Mouse (Mus musculus): ENCODE measurements around the gene Fbxl12. TPM values are rescaled to one million over a fixed set of nuclear protein-coding genes. Genes with fewer than 3 reads are reported as not detected.

The Fbxl12 gene
- polyA plus RNA-seq, 1 experiment from 2014 or later: 10.3 TPM

DNA sequence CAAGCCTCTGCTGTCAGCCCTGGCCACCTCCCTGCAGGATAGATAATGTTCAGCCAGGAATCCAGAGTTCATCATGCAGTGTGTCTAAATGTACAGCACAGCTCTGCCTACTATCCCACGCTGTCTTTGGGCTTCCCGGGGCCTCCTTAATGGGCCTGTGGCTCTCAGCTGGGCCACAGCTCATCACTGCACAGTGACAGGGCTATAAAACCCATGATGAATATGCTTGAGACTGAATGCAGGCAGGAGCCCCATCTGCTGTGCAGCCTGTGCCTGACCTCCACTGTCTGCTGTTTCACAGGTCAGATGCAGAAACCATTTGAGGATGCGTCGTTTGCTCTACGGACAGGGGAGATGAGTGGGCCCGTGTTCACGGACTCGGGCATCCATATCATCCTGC lies 18.3 kb upstream of the Fbxl12 start:
- H3K9me3 ChIP-seq (replicated peaks; ENCODE audit: control insufficient read depth, low read length): no peaks in the 10 kb centered on the region
- no peak overlapping the region for H3K4me3 ChIP-seq (ENCODE audit: low read depth, low read length)
- no peak overlapping the region for H3K4me2 ChIP-seq (ENCODE audit: low read length)
- H3K27ac ChIP-seq (ENCODE audit: low read depth, low read length): peak overlapping the region; percentile 74
- 91% methylated on average over 8 of the region's 8 CpGs for WGBS
- no peak overlapping the region for H3K9ac ChIP-seq (ENCODE audit: low read length)
- peaks cover 25% of the 10 kb centered on the region for H3K4me1 ChIP-seq (ENCODE audit: control insufficient read depth, insufficient read depth, low read length)
- H3K36me3 ChIP-seq (ENCODE audit: control insufficient read depth, insufficient read depth, low read length): peaks cover 62% of the 10 kb centered on the region
- H3K27me3 ChIP-seq (replicated peaks; ENCODE audit: control insufficient read depth, insufficient read depth, low read length): no peaks in the 10 kb centered on the region
- ATAC-seq (no peak; the same call in 1 of the 2 replicates), DNase-seq (ENCODE audit: low spot score) (no peak)

DNA sequence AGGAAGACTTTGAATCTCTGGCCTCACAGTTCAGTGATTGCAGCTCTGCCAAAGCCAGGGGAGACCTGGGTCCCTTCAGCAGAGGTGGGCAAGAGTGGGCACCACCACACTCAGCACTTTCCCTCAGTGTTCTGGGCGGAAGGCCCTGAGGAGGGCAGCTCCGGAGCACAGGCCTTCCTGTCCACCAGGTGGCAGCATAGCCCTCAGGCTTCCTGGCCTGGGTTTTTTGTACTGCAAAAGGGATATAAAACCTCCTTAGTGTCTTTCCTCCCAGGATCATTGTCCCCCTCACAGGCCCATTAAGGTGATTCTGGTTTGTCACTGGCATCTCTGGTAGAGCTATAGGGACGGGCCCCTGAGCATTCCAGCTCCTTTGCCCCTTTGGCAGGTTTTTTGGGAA lies 17.8 kb upstream of the Fbxl12 start:
- no peak overlapping the region for H3K27ac ChIP-seq (ENCODE audit: low read depth, low read length)
- H3K27me3 ChIP-seq (replicated peaks; ENCODE audit: control insufficient read depth, insufficient read depth, low read length): no peaks in the 10 kb centered on the region
- H3K9ac ChIP-seq (ENCODE audit: low read length): no peak overlapping the region
- no peaks in the 10 kb centered on the region for H3K9me3 ChIP-seq (replicated peaks; ENCODE audit: control insufficient read depth, low read length)
- H3K4me3 ChIP-seq (ENCODE audit: low read depth, low read length): no peak overlapping the region
- peaks cover 25% of the 10 kb centered on the region for H3K4me1 ChIP-seq (ENCODE audit: control insufficient read depth, insufficient read depth, low read length)
- ATAC-seq: peak; percentile 36; the same call in 1 of the 2 replicates
- 51% methylated on average over 3 of the region's 3 CpGs for WGBS
- DNase-seq (ENCODE audit: low spot score): peak; percentile 83
- H3K36me3 ChIP-seq (ENCODE audit: control insufficient read depth, insufficient read depth, low read length): peaks cover 67% of the 10 kb centered on the region
- H3K4me2 ChIP-seq (ENCODE audit: low read length): no peak overlapping the region

DNA sequence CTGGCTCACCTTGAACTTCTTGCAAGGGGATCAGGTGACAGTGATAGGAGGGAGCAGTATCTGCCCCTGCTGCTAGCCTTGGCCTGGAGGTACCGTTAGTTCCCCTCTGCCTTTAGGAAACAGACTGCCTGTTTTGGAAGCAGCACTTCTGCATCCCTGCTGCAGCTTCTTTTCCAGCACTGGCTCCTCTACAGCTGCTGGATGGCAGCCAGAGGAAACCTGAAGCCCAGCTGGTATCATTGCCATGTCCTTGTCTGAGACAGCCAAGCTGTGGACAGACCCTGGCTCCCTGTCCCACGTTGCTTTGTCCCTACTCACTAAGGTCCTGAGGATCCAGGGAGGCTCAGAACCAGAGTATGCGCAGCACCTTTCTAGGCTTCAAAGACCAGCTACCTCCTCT lies 13.0 kb upstream of the Fbxl12 start:
- WGBS: 79% methylated on average over 3 of the region's 3 CpGs
- Histone ChIP-seq H3K9ac (ENCODE audit: low read length) (no peak overlapping the region), H3K27me3 (replicated peaks; ENCODE audit: control insufficient read depth, insufficient read depth, low read length) (no peaks in the 10 kb centered on the region), H3K36me3 (ENCODE audit: control insufficient read depth, insufficient read depth, low read length) (peaks cover 73% of the 10 kb centered on the region), H3K9me3 (replicated peaks; ENCODE audit: control insufficient read depth, low read length) (no peaks in the 10 kb centered on the region), H3K4me1 (ENCODE audit: control insufficient read depth, insufficient read depth, low read length) (peaks cover 4% of the 10 kb centered on the region), H3K4me3 (ENCODE audit: low read depth, low read length) (no peak overlapping the region), H3K27ac (ENCODE audit: low read depth, low read length) (no peak overlapping the region), H3K4me2 (ENCODE audit: low read length) (no peak overlapping the region)
- no peak for ATAC-seq
- no peak for DNase-seq (ENCODE audit: low spot score)

DNA sequence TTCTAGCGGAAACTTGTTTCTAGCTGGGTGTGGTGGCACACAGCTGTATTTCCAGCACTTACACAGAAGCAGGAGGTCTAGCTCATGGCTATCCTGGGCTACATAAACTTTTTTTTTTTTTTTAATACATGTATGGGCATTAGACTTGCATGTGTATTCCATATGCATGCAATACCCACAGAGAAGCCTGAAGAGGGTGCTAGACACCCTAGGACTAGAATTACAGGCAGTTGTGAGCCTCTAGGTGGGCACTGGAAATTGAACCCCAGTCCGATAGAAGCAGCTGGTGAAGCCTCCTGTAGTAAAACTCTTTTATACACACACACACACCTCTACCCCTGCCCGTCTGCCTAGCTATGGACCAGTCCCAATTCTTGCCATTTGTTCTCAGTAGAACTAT lies 9.3 kb upstream of the Fbxl12 start:
- Histone ChIP-seq H3K9ac (ENCODE audit: low read length) (no peak overlapping the region), H3K27me3 (replicated peaks; ENCODE audit: control insufficient read depth, insufficient read depth, low read length) (no peaks in the 10 kb centered on the region), H3K27ac (ENCODE audit: low read depth, low read length) (no peak overlapping the region), H3K9me3 (replicated peaks; ENCODE audit: control insufficient read depth, low read length) (no peaks in the 10 kb centered on the region), H3K4me2 (ENCODE audit: low read length) (no peak overlapping the region), H3K4me3 (ENCODE audit: low read depth, low read length) (no peak overlapping the region; the same call in 1 of the 2 replicates), H3K36me3 (ENCODE audit: control insufficient read depth, insufficient read depth, low read length) (peaks cover 51% of the 10 kb centered on the region), H3K4me1 (ENCODE audit: control insufficient read depth, insufficient read depth, low read length) (peaks cover 10% of the 10 kb centered on the region)
- 92% methylated on average over 3 of the region's 3 CpGs for WGBS
- ATAC-seq (no peak), DNase-seq (ENCODE audit: low spot score) (no peak)

DNA sequence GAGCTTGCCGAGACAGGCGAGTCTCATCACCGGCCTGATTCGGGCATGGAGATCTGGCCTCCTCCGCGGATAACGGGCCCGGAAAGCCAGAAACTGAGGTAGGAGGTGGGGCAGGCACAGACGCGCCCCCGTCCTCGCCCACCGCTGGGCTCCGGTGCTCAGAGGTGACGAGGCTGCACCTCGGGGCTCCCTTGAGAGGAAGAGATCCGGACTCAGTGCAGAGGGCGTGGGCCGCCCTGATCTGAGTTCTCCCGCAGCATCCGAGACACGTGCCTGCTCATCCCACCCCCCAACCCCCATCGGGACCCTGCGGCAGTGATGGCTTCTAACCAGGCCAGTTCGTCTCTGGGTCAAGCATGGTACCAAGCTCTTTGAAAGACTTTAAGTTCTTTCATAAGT lies 7.7 kb upstream of the Fbxl12 start:
- ATAC-seq: no peak

DNA sequence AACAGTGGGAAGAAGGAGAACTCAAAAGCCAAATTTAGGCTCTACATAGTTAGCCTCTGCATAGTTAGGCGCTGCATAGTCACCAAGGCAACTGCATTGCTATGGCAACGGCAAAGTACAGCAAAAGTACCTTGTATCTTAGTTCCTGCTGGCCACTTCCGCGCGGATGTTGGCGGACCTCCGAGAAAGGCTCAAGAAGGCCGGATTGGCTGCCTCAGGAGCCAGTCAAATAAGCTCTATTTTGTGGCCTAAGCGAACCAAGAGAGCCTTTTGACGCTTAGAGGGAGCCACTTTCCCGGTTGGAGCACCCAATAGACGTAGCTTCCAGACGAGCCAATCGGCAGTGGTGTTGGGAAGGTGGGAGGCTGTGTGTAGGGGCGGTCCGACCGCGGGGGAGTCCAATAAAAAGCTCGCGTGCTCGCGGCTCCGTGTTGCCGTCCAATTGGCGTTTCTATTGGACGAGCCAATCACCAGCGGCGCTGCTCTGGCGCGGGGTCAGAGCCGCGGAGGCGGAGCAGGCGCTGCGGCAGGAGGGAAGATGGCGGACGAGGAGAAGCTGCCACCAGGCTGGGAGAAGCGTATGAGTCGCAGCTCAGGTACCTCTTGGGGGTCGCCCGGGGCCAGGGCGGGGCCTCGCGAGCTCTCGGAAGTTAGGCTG lies 7.2 kb upstream of the Fbxl12 start, which contains the start of gene Pin1:
Gene Pin1 (plus strand): TSS at position 494 of the 658 bp plus-strand sequence.
- Histone ChIP-seq H3K27me3 (replicated peaks; ENCODE audit: control insufficient read depth, insufficient read depth, low read length) (no peaks in the 10 kb centered on the region), H3K9ac (ENCODE audit: low read length) (peak within 1 kb of the TSS; percentile 85), H3K4me3 (ENCODE audit: low read depth, low read length) (peak within 1 kb of the TSS; percentile 89), H3K4me2 (ENCODE audit: low read length) (peak within 1 kb of the TSS; percentile 78), H3K4me1 (ENCODE audit: control insufficient read depth, insufficient read depth, low read length) (peaks cover 10% of the 10 kb centered on the region), H3K9me3 (replicated peaks; ENCODE audit: control insufficient read depth, low read length) (no peaks in the 10 kb centered on the region), H3K36me3 (ENCODE audit: control insufficient read depth, insufficient read depth, low read length) (peaks cover 47% of the 10 kb centered on the region), H3K27ac (ENCODE audit: low read depth, low read length) (0 out of 2 replicates have a peak within 1 kb of the TSS, but pooled peaks have one; percentile 10)
- ATAC-seq (peak; percentile 100), DNase-seq (ENCODE audit: low spot score) (peak; percentile 100)
- WGBS: under 1% methylated on average over 45 of the region's 45 CpGs

More for the DNA sequence above, 7.7 kb upstream of the Fbxl12 start:
- H3K4me1 ChIP-seq (ENCODE audit: control insufficient read depth, insufficient read depth, low read length): peaks cover 10% of the 10 kb centered on the region
- peak overlapping the region; percentile 85 for H3K9ac ChIP-seq (ENCODE audit: low read length)
- peak overlapping the region; percentile 89 for H3K4me3 ChIP-seq (ENCODE audit: low read depth, low read length)
- H3K9me3 ChIP-seq (replicated peaks; ENCODE audit: control insufficient read depth, low read length): no peaks in the 10 kb centered on the region
- 0% methylated on average over 25 of the region's 25 CpGs for WGBS
- 0 out of 2 replicates have a peak overlapping the region, but pooled peaks have one; percentile 10 for H3K27ac ChIP-seq (ENCODE audit: low read depth, low read length)
- peak overlapping the region; percentile 78 for H3K4me2 ChIP-seq (ENCODE audit: low read length)
- no peaks in the 10 kb centered on the region for H3K27me3 ChIP-seq (replicated peaks; ENCODE audit: control insufficient read depth, insufficient read depth, low read length)
- H3K36me3 ChIP-seq (ENCODE audit: control insufficient read depth, insufficient read depth, low read length): peaks cover 50% of the 10 kb centered on the region
- DNase-seq (ENCODE audit: low spot score): no peak

DNA sequence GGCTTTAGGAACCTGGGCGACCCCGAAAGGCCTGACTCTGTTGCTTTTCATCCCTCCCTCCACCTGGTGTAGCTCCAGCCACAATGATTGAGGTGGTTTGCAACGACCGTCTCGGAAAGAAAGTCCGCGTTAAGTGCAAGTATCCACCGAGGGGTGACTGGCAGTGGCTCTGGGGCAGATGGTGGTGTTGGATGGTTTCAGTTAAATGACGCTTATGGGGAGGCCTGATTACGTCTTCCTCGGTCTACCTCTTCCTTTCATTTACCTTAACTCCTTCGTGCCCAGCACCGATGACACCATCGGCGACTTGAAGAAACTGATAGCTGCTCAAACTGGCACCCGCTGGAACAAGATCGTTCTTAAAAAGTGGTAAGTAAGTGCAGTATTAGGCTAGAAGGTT lies 554 bp upstream of the Fbxl12 start:
- H3K36me3 ChIP-seq (ENCODE audit: control insufficient read depth, insufficient read depth, low read length): peaks cover 32% of the 10 kb centered on the region
- peaks cover 22% of the 10 kb centered on the region for H3K4me1 ChIP-seq (ENCODE audit: control insufficient read depth, insufficient read depth, low read length)
- no peak for DNase-seq (ENCODE audit: low spot score)
- H3K9ac ChIP-seq (ENCODE audit: low read length): peak overlapping the region; percentile 87
- H3K4me2 ChIP-seq (ENCODE audit: low read length): peak overlapping the region; percentile 100
- H3K27ac ChIP-seq (ENCODE audit: low read depth, low read length): peak overlapping the region; percentile 74
- no peak for ATAC-seq
- H3K27me3 ChIP-seq (replicated peaks; ENCODE audit: control insufficient read depth, insufficient read depth, low read length): no peaks in the 10 kb centered on the region
- no peaks in the 10 kb centered on the region for H3K9me3 ChIP-seq (replicated peaks; ENCODE audit: control insufficient read depth, low read length)
- 7% methylated on average over 17 of the region's 17 CpGs for WGBS
- peak overlapping the region; percentile 86 for H3K4me3 ChIP-seq (ENCODE audit: low read depth, low read length)

DNA sequence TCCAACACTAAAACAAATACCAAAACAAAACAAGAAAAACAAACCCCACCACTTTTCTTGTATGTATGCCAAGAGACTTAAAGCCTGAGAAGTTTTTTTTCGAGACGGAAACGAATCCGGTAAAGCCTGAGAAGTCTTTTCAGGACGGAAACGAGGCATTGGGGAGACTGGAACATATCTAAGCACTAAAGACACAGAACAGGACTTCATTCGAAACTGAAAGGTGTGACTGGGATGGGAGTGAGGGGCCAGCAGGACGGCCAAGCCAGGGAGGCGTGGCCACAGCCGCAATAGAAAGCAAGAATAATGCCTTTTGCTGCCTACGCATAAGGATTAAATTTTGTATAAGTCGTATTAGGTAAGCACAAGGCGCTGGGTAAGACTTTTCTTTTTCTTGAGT lies 786 bp downstream of the Fbxl12 start:
- H3K9ac ChIP-seq (ENCODE audit: low read length): peak overlapping the region; percentile 87
- H3K9me3 ChIP-seq (replicated peaks; ENCODE audit: control insufficient read depth, low read length): no peaks in the 10 kb centered on the region
- peak overlapping the region; percentile 86 for H3K4me3 ChIP-seq (ENCODE audit: low read depth, low read length)
- H3K36me3 ChIP-seq (ENCODE audit: control insufficient read depth, insufficient read depth, low read length): peaks cover 30% of the 10 kb centered on the region
- no peak for ATAC-seq
- H3K27ac ChIP-seq (ENCODE audit: low read depth, low read length): no peak overlapping the region
- no peak for DNase-seq (ENCODE audit: low spot score)
- H3K4me2 ChIP-seq (ENCODE audit: low read length): peak overlapping the region; percentile 100
- H3K4me1 ChIP-seq (ENCODE audit: control insufficient read depth, insufficient read depth, low read length): peaks cover 22% of the 10 kb centered on the region
- WGBS: 11% methylated on average over 13 of the region's 13 CpGs
- no peaks in the 10 kb centered on the region for H3K27me3 ChIP-seq (replicated peaks; ENCODE audit: control insufficient read depth, insufficient read depth, low read length)

DNA sequence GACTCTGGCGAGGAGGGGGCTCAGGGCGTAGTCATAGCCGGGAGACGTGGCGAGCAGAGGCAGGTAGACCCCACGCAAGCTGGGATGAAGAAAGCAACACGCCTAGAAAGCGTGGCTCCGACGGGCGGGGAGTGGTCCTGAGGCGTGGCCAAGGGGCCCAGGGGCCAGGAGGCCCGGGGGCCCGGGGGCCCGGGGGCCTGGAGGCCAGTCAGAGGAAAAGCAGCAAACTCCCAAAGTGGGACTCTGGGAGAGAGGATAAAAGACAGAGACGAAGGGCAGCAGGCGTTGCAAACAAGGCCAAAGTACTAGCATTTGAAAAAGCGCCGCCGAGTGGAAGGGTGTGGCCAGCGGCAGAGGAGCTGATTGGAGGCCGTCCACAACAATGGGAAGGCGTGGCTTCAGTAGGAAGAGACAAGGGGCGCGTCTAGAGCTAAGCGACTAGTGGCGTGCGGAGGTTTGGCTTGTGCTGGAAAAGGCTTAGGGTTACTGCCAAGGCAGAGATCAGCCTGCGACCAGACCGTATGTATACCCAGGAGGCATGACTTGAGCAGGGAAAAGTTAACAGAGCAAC lies 1.6 kb downstream of the Fbxl12 start:
- H3K9ac ChIP-seq (ENCODE audit: low read length): peak overlapping the region; percentile 87
- peaks cover 30% of the 10 kb centered on the region for H3K36me3 ChIP-seq (ENCODE audit: control insufficient read depth, insufficient read depth, low read length)
- H3K27me3 ChIP-seq (replicated peaks; ENCODE audit: control insufficient read depth, insufficient read depth, low read length): no peaks in the 10 kb centered on the region
- H3K9me3 ChIP-seq (replicated peaks; ENCODE audit: control insufficient read depth, low read length): no peaks in the 10 kb centered on the region
- DNase-seq (ENCODE audit: low spot score): peak; percentile 93
- peak overlapping the region; percentile 86 for H3K4me3 ChIP-seq (ENCODE audit: low read depth, low read length)
- peak overlapping the region; percentile 100 for H3K4me2 ChIP-seq (ENCODE audit: low read length)
- WGBS: under 1% methylated on average over 30 of the region's 30 CpGs
- H3K27ac ChIP-seq (ENCODE audit: low read depth, low read length): peak overlapping the region; percentile 84
- ATAC-seq: peak; percentile 86
- H3K4me1 ChIP-seq (ENCODE audit: control insufficient read depth, insufficient read depth, low read length): peaks cover 22% of the 10 kb centered on the region
